ENCODE assay signal across 9 mouse cellular contexts in genomic region chr9:53340969-53341368, GRCm38 (mm10). TPM values are rescaled to one million over a fixed set of nuclear protein-coding genes. Genes with fewer than 3 reads are reported as not detected.
A peak's percentile ranks its signal among the peaks of the same experiment; 100 is the strongest.
DNase-seq lines count a peak whose midpoint lies in the region; ATAC-seq and TF ChIP-seq lines count a peak whose summit lies in the region.
"Had no signal": no experiment of that assay in that cellular context is flagged by ENCODE, and none has a peak within 500 bp of the region (broad histone marks: within the 10 kb centered on the region; RNA-seq: fewer than 3 reads in every experiment).

No protein-coding gene starts in this region.

- H3K4me3 ChIP-seq in spleen, adult 2 months (ENCODE audit: extremely low read depth, insufficient read depth, insufficient read length): peak overlapping the region; percentile 39; the same call in 1 of the 2 replicates
- peak overlapping the region; percentile 44 to 47 for H3K4me3 ChIP-seq in heart, embryonic 14.5 days (ENCODE audit: control insufficient read depth in 1 of 2, insufficient read depth in 1 of 2, low read depth in 1 of 2, low read length in 2 of 2)

- no peak for TF ChIP-seq CTCF in spleen, adult 2 months (IDR thresholded peaks at IDR 0.05; ENCODE audit: extremely low read depth, insufficient read depth, insufficient read length, insufficient replicate concordance)

- H3K36me3 ChIP-seq in spleen, adult 2 months (ENCODE audit: control insufficient read depth, insufficient read depth, low read length): no peaks in the 10 kb centered on the region
- no peaks in the 10 kb centered on the region for H3K36me3 ChIP-seq in heart, embryonic 14.5 days (ENCODE audit: control insufficient read depth, insufficient read depth, low read length)

- ATAC-seq in heart, embryonic 14.5 days (ENCODE audit: insufficient number of reproducible peaks, insufficient read depth, low FRiP score, low read depth): no peak

- H3K27ac ChIP-seq in spleen, adult 2 months (ENCODE audit: insufficient read depth, low read length): no peak overlapping the region
- no peak overlapping the region for H3K27ac ChIP-seq in heart, embryonic 14.5 days (replicated peaks in 1 of 2; ENCODE audit: control insufficient read depth in 1 of 2, insufficient read depth in 1 of 2, low read depth in 2 of 2, low read length in 2 of 2)

- TF ChIP-seq POLR2A in spleen, adult 2 months (IDR thresholded peaks at IDR 0.05; ENCODE audit: low read depth, low read length): no peak

- no peaks in the 10 kb centered on the region for H3K4me1 ChIP-seq in spleen, adult 2 months (ENCODE audit: control insufficient read depth, insufficient read depth, insufficient read length)
- peaks cover 0 to 4% of the 10 kb centered on the region in 2 experiments for H3K4me1 ChIP-seq in heart, embryonic 14.5 days (ENCODE audit: control insufficient read depth in 2 of 2, insufficient read depth in 2 of 2, low read length in 2 of 2)

- peak overlapping the region; percentile 52 for H3K9ac ChIP-seq in heart, embryonic 14.5 days (ENCODE audit: low read length)

- H3K9me3 ChIP-seq in heart, embryonic 14.5 days (ENCODE audit: control insufficient read depth, low read length): no peaks in the 10 kb centered on the region

- peak overlapping the region; percentile 69 for H3K4me2 ChIP-seq in heart, embryonic 14.5 days (ENCODE audit: low read length)

- no peak for DNase-seq in spleen, adult 2 months (ENCODE audit: low read depth in 1 of 2, low spot score in 2 of 2)
- no peak for DNase-seq in spleen, adult 18-20 months
- peak; percentile 71 to 73 for DNase-seq in cerebellum, postnatal 14 days
- DNase-seq in kidney, postnatal 25 days: peak; percentile 68 to 81
- DNase-seq in lung, postnatal 4 days: peak; percentile 38 to 52
- DNase-seq in yolk sac, embryonic 10.5 days (ENCODE audit: low spot score): peak; percentile 76
- no peak for DNase-seq in left cerebral cortex, adult 8-10 months (ENCODE audit: low spot score in 2 of 2)

- peaks cover 5% of the 10 kb centered on the region for H3K27me3 ChIP-seq in spleen, adult 2 months (ENCODE audit: control insufficient read depth, insufficient read depth, low read length)
- H3K27me3 ChIP-seq in heart, embryonic 14.5 days (ENCODE audit: control insufficient read depth, insufficient read depth, low read length): 0 out of 2 replicates have a peak, but pooled peaks cover 3% of the 10 kb centered on the region

- 10% methylated on average over 14 of the region's 14 CpGs for WGBS in spleen, adult 2 months
- 3% methylated on average over 14 of the region's 14 CpGs for WGBS in heart, embryonic 14.5 days

RNA-seq across cellular contexts. Expression of gene Exph5, which starts 39.5 kb away (rescaled TPM):
- 0.02 and 0.04 TPM in 2 replicates for polyA plus RNA-seq in spleen, adult 2 months (2012; rRNA removed)
- 0.22 and 0.39 TPM in 2 replicates for polyA plus RNA-seq in heart, embryonic 14.5 days (2014; fragmentation: Nextera tagmentation; extraction: Ambion mirVana)
- 10 to 100 TPM; 19.7 to 23.3 (median 21.4) TPM for total RNA-seq in left cerebral cortex, adult 8-10 months (2022)
- total RNA-seq: common myeloid progenitor, adult 5-6 weeks had no signal

RNA-seq across cellular contexts. Expression of gene Kdelc2, which starts 42.9 kb away (rescaled TPM):
- 1.7 and 1.9 TPM in 2 replicates for polyA plus RNA-seq in spleen, adult 2 months (2012; rRNA removed)
- polyA plus RNA-seq in heart, embryonic 14.5 days (2014; fragmentation: Nextera tagmentation; extraction: Ambion mirVana): 24.5 and 26.3 TPM in 2 replicates
- total RNA-seq in left cerebral cortex, adult 8-10 months (2022): 1 to 10 TPM; 5.9 to 7.3 (median 6.9) TPM

Comparison
In these comparisons a context has a peak if more than half of its experiments do, and no peak if none do; other contexts are left out.
1. DNase-seq: peak in cerebellum, postnatal 14 days (2 of 2), kidney, postnatal 25 days (2 of 2), lung, postnatal 4 days (2 of 2) and yolk sac, embryonic 10.5 days (single experiment); none in spleen, adult 2 months (0 of 2), spleen, adult 18-20 months (0 of 2) and left cerebral cortex, adult 8-10 months (0 of 2).